Mouse (Mus musculus) ES-Bruce4 (cell line): ENCODE measurements around the gene Asap3. TPM values are rescaled to one million over a fixed set of nuclear protein-coding genes. Genes with fewer than 3 reads are reported as not detected.

Source experiments
- H3K27ac ChIP-seq: 2 replicates; pipeline ENCODE4 v1.5.1; 2012; ENCODE audit warnings: low read length, inconsistent platforms; ENCODE audit not compliant: insufficient read depth
- H3K27me3 ChIP-seq: 2 replicates; pipeline ENCODE4 v1.6.1; 2012; ENCODE audit warnings: mild to moderate bottlenecking, low read length, inconsistent platforms; ENCODE audit not compliant: control insufficient read depth, poor library complexity, insufficient read depth, severe bottlenecking
- H3K36me3 ChIP-seq: 2 replicates; pipeline ENCODE4 v1.6.1; 2012; ENCODE audit warnings: inconsistent platforms, mild to moderate bottlenecking, low read length, moderate library complexity; ENCODE audit not compliant: control insufficient read depth, poor library complexity, insufficient read depth, severe bottlenecking
- H3K4me1 ChIP-seq: one replicate; pipeline ENCODE4 v1.8.1; 2011; ENCODE audit warnings: low read length; ENCODE audit not compliant: control insufficient read depth, insufficient read depth
- H3K4me3 ChIP-seq: 2 replicates; pipeline ENCODE4 v1.5.1; 2011; ENCODE audit warnings: low read depth, mild to moderate bottlenecking, low read length
- H3K9ac ChIP-seq: 2 replicates; pipeline ENCODE4 v1.6.1; 2012; ENCODE audit warnings: low read depth, mild to moderate bottlenecking, inconsistent platforms; ENCODE audit not compliant: poor library complexity, severe bottlenecking
- H3K9me3 ChIP-seq: replicated peaks from 2 replicates; pipeline ENCODE4 v1.6.1; 2012; ENCODE audit warnings: mild to moderate bottlenecking, low read length, inconsistent platforms; ENCODE audit not compliant: control insufficient read depth, poor library complexity, insufficient read depth, severe bottlenecking
- CTCF ChIP-seq: IDR thresholded peaks from one replicate; pipeline ENCODE4 v1.8.1; 2011; ENCODE audit warnings: low read depth, low read length
- EP300 ChIP-seq: IDR thresholded peaks from 2 replicates; pipeline ENCODE4 v1.6.1; 2011; ENCODE audit warnings: low read depth, low read length; ENCODE audit not compliant: insufficient read depth
- POLR2A ChIP-seq: IDR thresholded peaks from one replicate; pipeline ENCODE4 v1.8.1; 2011; ENCODE audit warnings: low read length; ENCODE audit not compliant: insufficient read depth
- polyA plus RNA-seq: library from polyadenylated mRNA; stranded (reverse); fragments of >200 nt; gene quantifications from 2 replicates; pipeline ENCODE4 v1.2.4, GENCODE M21; 2011; ENCODE audit warnings: low read depth; ENCODE audit not compliant: missing spikeins, insufficient read depth, insufficient read length

Asap3 gene
- polyA plus RNA-seq, 1 experiment: 7.2 TPM

DNA sequence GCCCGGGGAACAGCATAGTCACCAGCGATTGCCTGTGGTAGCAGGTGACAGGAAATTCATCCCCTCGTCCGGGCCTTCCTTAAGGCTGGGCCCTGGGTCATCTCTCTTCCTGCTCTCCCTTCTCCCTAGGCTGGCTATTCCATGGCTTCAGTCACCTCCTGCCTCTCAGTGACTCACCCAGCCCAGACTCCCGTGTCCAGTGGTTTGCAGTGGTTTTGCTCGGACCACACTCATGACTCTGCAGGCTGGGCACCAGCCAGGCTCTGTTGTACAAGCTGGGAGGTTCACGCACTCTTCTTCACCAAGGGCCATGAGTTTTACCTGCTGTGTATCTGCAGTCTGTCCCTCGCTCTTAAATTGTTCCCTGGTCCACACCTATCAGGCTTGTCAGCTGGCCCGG is 4.8 kb downstream of the Asap3 start:
- Histone ChIP-seq H3K4me3 (no peak overlapping the region), H3K36me3 (no peaks in the 10 kb centered on the region), H3K27me3 (no peaks in the 10 kb centered on the region), H3K9ac (no peak overlapping the region), H3K4me1 (no peaks in the 10 kb centered on the region), H3K27ac (no peak overlapping the region), H3K9me3 (no peaks in the 10 kb centered on the region)
- TF ChIP-seq EP300 (no peak), CTCF (no peak), POLR2A (no peak)

DNA sequence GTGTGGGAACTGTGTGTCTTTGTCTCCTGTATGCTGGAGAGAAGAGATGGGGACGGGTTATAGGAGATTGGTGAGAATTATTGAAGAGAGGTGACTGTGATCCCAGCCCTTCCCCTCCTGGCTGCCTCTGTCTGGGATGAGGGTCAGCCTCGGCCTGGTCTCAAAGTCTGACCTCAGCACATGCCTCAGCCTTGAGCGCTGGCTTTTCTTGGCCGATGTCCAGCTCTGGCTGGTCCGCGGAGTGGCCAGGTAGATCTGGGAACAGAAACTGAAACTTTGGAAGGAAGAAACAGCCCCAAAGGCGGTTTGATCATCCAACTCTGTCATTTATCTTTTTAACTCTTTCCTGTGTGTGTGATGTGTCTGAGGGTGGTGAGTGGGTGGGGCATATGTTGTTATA is 7.5 kb downstream of the Asap3 start:
- Histone ChIP-seq H3K36me3 (no peaks in the 10 kb centered on the region), H3K27me3 (no peaks in the 10 kb centered on the region), H3K4me1 (no peaks in the 10 kb centered on the region), H3K9me3 (no peaks in the 10 kb centered on the region), H3K4me3 (no peak overlapping the region), H3K27ac (no peak overlapping the region), H3K9ac (no peak overlapping the region)
- TF ChIP-seq CTCF (no peak), POLR2A (no peak)

DNA sequence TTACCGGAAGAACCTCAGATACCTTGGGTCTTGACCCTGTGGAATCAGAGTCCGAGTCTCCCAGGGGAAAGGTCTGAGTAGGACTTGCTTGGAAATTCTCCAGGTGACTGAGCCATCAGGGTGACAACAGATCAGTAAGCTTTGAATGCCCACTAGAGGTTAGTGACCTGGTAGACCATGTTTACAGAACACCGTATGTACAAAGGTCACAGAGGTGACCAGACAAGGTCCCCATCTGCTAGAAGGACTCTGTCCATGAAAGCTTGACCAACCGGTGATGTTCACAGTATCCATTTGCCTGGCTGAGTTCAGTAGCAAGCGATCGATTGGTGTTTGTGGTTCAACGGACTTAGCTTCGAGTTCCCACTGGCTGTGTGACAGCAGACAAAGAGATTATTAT is 8.7 kb downstream of the Asap3 start:
- H3K27me3 ChIP-seq: no peaks in the 10 kb centered on the region
- TF ChIP-seq CTCF (no peak), EP300 (no peak), POLR2A (no peak)
- no peaks in the 10 kb centered on the region for H3K4me1 ChIP-seq
- H3K9ac ChIP-seq: no peak overlapping the region
- no peak overlapping the region for H3K4me3 ChIP-seq
- no peaks in the 10 kb centered on the region for H3K36me3 ChIP-seq
- no peak overlapping the region for H3K27ac ChIP-seq
- no peaks in the 10 kb centered on the region for H3K9me3 ChIP-seq

DNA sequence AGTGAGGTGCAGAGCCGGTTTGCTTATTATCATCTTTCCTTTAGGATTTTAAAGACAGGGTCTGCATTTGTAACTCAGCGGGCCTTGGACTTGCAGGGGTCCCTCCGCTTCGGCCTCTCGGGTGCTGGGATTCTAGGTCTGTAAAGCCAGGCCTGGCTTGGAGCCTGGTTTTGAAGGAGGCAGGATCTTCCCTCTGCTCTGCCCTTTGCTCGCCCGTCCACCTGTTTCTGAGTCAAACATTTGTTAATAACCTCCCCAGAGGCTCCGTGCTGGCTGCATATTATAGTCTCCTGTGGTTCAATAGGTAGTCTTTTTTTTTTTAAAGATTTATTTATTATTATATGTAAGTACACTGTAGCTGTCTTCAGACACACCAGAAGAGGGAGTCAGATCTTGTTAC is 9.4 kb downstream of the Asap3 start:
- no peaks in the 10 kb centered on the region for H3K36me3 ChIP-seq
- no peaks in the 10 kb centered on the region for H3K27me3 ChIP-seq
- TF ChIP-seq POLR2A: no peak
- TF ChIP-seq CTCF: no peak
- no peak for TF ChIP-seq EP300
- no peaks in the 10 kb centered on the region for H3K9me3 ChIP-seq
- H3K4me3 ChIP-seq: no peak overlapping the region
- no peak overlapping the region for H3K27ac ChIP-seq
- no peak overlapping the region for H3K9ac ChIP-seq
- no peaks in the 10 kb centered on the region for H3K4me1 ChIP-seq

DNA sequence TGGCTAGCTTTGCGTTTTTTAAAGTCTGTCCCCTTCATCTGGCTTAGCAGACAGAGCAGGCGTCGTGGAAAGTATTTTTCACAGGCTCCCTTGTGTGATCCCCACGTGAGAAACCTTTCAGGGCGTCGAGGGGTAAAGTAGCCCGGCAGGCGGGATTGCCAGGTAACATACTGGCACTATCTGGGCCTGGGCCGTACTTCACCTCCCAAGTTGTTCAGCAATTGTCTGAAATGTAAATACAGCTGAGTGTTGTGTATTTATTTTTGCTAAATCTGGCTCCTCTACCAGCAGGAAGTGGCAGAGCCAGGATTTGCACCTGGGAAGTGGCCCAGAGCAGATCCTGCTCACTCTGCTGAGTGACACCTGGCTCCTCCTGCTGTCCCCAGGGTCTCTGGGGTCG is 10.9 kb downstream of the Asap3 start:
- no peaks in the 10 kb centered on the region for H3K9me3 ChIP-seq
- H3K4me1 ChIP-seq: no peaks in the 10 kb centered on the region
- no peaks in the 10 kb centered on the region for H3K27me3 ChIP-seq
- no peaks in the 10 kb centered on the region for H3K36me3 ChIP-seq
- H3K9ac ChIP-seq: no peak overlapping the region
- TF ChIP-seq EP300 (no peak), CTCF (no peak), POLR2A (no peak)
- no peak overlapping the region for H3K27ac ChIP-seq
- H3K4me3 ChIP-seq: no peak overlapping the region

DNA sequence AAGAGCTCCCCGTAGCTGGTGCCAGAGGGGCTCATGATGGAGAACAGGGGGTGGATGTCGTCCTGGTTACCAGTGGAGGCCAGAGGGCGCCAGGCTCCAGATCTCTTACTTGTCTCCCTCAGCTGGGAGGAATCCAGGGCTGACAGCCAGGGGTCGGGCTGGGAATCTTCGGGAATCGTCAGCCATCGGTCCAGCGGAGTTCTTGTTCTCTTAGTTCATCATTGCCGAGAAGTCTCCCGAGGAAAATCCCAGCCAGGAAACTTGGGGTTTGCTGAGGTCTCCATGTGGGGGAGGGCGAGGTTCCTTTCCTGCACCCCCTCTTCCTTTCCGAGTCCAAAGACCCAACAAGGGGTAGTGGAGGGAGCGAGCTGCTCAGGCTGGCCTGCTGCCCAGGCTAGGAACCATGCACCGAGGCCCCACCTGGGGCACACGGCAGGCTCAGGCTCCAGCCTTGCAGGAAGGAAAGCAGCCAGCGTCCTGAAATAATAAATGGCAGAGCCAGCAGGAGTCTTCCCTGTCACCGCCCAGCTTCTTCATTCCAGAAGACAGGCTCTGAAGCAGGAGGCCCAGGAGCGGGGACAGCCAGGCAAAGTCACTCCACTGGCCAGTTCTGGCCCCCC is 12.5 kb downstream of the Asap3 start:
- TF ChIP-seq POLR2A (no peak), CTCF (peak; percentile 44), EP300 (no peak)

More for the DNA sequence above, 12.5 kb downstream of the Asap3 start:
- Histone ChIP-seq H3K4me3 (no peak overlapping the region), H3K4me1 (no peaks in the 10 kb centered on the region), H3K27ac (no peak overlapping the region), H3K36me3 (no peaks in the 10 kb centered on the region), H3K9me3 (no peaks in the 10 kb centered on the region), H3K27me3 (no peaks in the 10 kb centered on the region), H3K9ac (no peak overlapping the region)
